Mouse (Mus musculus) liver, postnatal 0 days (tissue): ENCODE results near the gene Anxa3. TPM values are rescaled to one million over a fixed set of nuclear protein-coding genes. Genes with fewer than 3 reads are reported as not detected.

Source experiments
- ATAC-seq: fragments of 200-750 bp; cut with Nextera tagmentation; 2 replicates; pipeline ENCODE4 v1.8.0; 2017; ENCODE audit warnings: mild to moderate bottlenecking, moderate library complexity
- DNase-seq: peaks from one replicate; pipeline ENCODE4 v3.0.0-alpha.2; 2016
- H3K27ac ChIP-seq: fragments of 300-500 bp; sonication (generic); 2 replicates; pipeline ENCODE4 v1.5.1; 2014; ENCODE audit warnings: antibody characterized with exemption, moderate library complexity, mild to moderate bottlenecking, low read depth
- H3K27me3 ChIP-seq: fragments of 300-500 bp; sonication (generic); 2 replicates; pipeline ENCODE4 v1.6.1; 2014; ENCODE audit warnings: low read length, control low read depth, mixed read lengths; ENCODE audit not compliant: insufficient read depth
- H3K36me3 ChIP-seq: fragments of 300-500 bp; sonication (generic); replicated peaks from 2 replicates; pipeline ENCODE4 v1.6.1; 2014; ENCODE audit warnings: mild to moderate bottlenecking, control low read depth, low read length, moderate library complexity, mixed read lengths; ENCODE audit not compliant: insufficient read depth
- H3K4me1 ChIP-seq: fragments of 300-500 bp; sonication (generic); 2 replicates; pipeline ENCODE4 v1.6.1; 2014; ENCODE audit warnings: antibody characterized with exemption, mild to moderate bottlenecking, control low read depth; ENCODE audit not compliant: insufficient read depth
- H3K4me2 ChIP-seq: fragments of 300-500 bp; sonication (generic); 2 replicates; pipeline ENCODE4 v1.6.1; 2014; ENCODE audit warnings: low read depth, mild to moderate bottlenecking, low read length, moderate library complexity, mixed read lengths
- H3K4me3 ChIP-seq: fragments of 300-500 bp; sonication (generic); 2 replicates; pipeline ENCODE4 v1.5.1; 2014; ENCODE audit warnings: low read depth, low read length
- H3K9ac ChIP-seq: fragments of 300-500 bp; sonication (generic); replicated peaks from 2 replicates; pipeline ENCODE4 v1.6.1; 2014; ENCODE audit warnings: mild to moderate bottlenecking, moderate library complexity
- H3K9me3 ChIP-seq: fragments of 300-500 bp; sonication (generic); 2 replicates; pipeline ENCODE4 v1.6.1; 2016; ENCODE audit warnings: mild to moderate bottlenecking, control low read depth, low read length, mixed read lengths
- CTCF ChIP-seq: sonication (generic); IDR thresholded peaks from 2 replicates; pipeline ENCODE4 v1.5.1; 2016; ENCODE audit warnings: antibody characterized with exemption, low read depth
- EP300 ChIP-seq: IDR thresholded peaks from 2 replicates; pipeline ENCODE4 v1.6.1; 2016; ENCODE audit warnings: antibody characterized with exemption, low read depth, mild to moderate bottlenecking
- WGBS: fragments of 180-500 bp; shearing (Covaris S2); extraction: QIAGEN DNeasy Blood & Tissue Kit; methylation state at CpG from one replicate; pipeline ENCODE4 v1.1.7; 2014; ENCODE audit not compliant: insufficient replicate concordance; 5-methylcytosine and 5-hydroxymethylcytosine counted together
- polyA plus RNA-seq: library from polyadenylated mRNA; unstranded; fragments of >200 nt; fragmentation: Nextera tagmentation; extraction: Ambion mirVana; gene quantifications from 2 replicates; pipeline ENCODE4 v1.2.1, GENCODE M21; 2015

Anxa3 gene
- polyA plus RNA-seq, 1 experiment from 2014 or later: 21.8 TPM

DNA sequence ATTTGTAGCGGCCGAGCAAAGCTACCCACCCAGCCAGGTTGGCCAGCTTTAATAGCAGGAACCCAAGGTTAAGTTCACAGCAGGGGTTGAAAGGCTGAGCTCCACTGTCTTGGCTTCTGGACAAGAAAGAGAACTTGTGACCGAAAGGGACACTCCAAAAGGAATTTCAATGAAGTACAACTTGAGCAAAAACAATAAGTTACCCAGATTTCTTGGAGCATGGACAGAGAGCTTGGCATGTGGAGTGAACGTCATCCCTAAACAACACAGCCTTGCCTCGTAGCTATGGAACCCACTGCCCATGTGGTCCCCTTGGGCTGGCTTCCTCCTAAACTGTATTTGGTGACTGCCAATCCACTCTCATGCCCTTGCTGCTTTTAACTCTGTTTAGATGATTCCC lies 97.2 kb downstream of the Anxa3 start:
- DNase-seq: no peak
- H3K36me3 ChIP-seq: no peaks in the 10 kb centered on the region
- H3K27ac ChIP-seq: no peak overlapping the region
- TF ChIP-seq CTCF (no peak), EP300 (no peak)
- no peaks in the 10 kb centered on the region for H3K9me3 ChIP-seq
- no peak overlapping the region for H3K4me2 ChIP-seq
- H3K9ac ChIP-seq: no peak overlapping the region
- H3K27me3 ChIP-seq: no peaks in the 10 kb centered on the region
- H3K4me3 ChIP-seq: no peak overlapping the region
- no peak for ATAC-seq
- WGBS: 78% methylated on average over 5 of the region's 5 CpGs
- H3K4me1 ChIP-seq: no peaks in the 10 kb centered on the region

Other genes with a start within 250 kb of the Anxa3 start
- 13.6 and 15.2 TPM in 2 replicates for gene Bmp2k, start 204.3 kb downstream of the Anxa3 start, polyA plus RNA-seq